Mouse (Mus musculus) adrenal gland, postnatal 10 days (tissue): ENCODE data around the gene Cmtm7. TPM values are rescaled to one million over a fixed set of nuclear protein-coding genes. Genes with fewer than 3 reads are reported as not detected.

ENCODE experiments used
- DNase-seq: peaks from one replicate; pipeline ENCODE4 v3.0.0; 2021; ENCODE audit warnings: mixed read lengths
- total RNA-seq, 2 experiments: library from RNA; stranded (reverse); gene quantifications; 2 replicates each; pipeline ENCODE4 v1.2.3; 2021

Gene Cmtm7
- total RNA-seq, 2 experiments from 2014 or later, result 32.4 to 32.9 TPM

DNA sequence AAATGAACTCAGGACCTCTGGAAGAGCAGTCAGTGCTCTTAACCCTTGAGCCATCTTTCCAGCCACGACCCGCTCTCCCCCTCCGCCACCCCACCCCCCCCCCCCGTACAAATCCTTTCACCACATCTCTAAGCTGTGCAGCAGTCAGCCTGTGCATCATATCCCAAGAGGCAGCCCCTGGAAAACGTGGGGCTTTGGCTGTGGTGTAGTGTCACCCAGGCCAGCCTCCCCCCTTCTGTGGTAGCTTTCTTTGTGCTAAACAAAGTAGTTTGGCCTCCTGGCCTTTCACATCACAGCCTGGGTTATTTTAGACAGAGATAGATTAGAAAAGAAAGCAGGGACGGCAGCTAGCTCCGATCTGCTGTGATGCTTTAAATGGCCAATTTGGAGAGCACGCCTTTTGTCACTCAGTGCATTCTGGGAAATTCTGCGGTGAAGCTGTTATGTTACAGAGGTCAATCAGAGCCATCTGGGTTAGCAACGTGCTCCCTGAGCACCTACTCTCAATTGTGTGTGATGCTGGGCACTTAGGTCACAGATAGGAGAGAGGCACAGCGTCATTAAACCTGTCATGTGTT lies 14.9 kb upstream of the Cmtm7 start:
- no peak for DNase-seq

- DNase-seq, result no peak
These were observed 12.8 kb upstream of the Cmtm7 start for GRCm38 (mm10) chr9:114794491-114794890.

- DNase-seq, result no peak
These were observed 12.2 kb upstream of the Cmtm7 start for GRCm38 (mm10) chr9:114793764-114794295.

DNA sequence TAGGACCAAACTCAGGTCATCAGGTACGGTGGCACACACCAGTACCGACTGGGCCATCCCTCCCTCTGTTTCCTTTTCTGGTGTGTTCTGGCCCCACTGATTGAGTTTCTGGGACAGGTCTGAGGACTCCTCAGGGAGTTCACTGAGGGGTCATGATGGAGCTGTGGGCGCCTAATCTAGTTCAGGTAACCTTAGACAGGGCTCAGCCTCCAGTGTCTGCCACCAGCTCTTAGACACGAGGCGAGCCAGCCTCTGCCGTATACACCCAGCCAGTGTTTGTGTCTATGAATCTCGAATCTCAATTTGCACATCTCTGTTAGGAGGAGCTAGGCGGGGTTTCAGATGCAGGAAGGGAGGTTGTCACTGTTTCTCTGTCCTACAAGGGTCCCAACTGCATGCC lies 8.3 kb upstream of the Cmtm7 start:
- no peak for DNase-seq

DNA sequence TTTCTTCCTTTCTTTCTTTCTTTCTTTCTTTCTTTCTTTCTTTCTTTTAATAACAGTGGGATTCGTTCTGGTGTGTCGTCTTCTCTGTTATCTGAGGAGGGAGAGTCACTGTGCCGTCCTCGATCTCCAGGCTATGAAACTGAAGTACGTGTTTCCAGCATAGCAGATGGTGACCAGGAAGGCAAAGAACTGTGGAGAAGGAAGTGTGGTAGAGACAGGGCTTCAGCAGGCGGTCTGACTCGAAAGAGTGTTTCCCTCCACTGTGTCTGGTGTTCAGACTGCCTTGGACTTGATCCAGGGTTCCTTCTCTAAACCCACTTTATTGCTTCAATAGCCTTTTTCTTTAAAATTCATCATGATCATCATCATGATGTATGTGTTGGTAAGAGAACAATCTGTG lies 7.9 kb upstream of the Cmtm7 start:
- no peak for DNase-seq

DNA sequence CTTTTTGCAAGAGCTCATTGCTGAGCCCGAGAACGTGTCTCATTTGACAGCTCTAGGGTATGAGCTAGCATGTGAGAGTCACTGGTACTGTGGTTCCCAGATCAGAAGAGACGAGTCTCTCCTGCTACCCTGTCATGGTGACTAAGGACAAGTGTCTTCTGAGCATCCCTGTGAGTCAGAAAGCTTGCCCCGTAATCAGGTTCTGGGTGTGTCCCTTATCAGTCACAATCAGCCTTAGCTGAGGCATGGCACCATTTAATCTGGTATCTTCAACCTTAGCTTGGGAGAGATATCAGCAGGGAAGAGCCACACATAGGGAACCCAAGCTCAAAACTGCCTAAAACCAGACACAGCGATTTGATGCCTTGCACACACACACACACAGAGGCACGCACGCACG lies 7.0 kb upstream of the Cmtm7 start:
- DNase-seq, result no peak

GRCm38 (mm10) chr9:114787716-114788115 lies 6.1 kb upstream of the Cmtm7 start:
- DNase-seq, result no peak

DNA sequence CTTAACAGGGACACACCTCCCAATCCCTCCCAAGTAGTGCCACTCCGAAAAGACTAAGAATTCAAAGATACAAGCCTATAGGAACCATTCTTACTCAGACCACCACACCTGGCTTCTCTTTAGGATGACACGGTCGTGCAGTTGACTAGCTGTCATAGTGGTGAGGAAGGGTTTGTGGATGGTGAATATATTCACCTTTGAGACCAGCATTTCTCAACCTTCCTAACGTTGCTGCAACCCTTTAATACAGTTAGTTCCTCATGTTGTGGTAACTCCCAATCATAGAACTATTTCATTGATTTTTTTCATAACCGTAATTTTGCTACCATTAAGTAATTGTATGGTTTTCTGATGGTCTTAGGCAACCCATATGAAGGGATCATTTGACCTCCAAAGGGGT lies 5.5 kb upstream of the Cmtm7 start:
- no peak for DNase-seq

DNA sequence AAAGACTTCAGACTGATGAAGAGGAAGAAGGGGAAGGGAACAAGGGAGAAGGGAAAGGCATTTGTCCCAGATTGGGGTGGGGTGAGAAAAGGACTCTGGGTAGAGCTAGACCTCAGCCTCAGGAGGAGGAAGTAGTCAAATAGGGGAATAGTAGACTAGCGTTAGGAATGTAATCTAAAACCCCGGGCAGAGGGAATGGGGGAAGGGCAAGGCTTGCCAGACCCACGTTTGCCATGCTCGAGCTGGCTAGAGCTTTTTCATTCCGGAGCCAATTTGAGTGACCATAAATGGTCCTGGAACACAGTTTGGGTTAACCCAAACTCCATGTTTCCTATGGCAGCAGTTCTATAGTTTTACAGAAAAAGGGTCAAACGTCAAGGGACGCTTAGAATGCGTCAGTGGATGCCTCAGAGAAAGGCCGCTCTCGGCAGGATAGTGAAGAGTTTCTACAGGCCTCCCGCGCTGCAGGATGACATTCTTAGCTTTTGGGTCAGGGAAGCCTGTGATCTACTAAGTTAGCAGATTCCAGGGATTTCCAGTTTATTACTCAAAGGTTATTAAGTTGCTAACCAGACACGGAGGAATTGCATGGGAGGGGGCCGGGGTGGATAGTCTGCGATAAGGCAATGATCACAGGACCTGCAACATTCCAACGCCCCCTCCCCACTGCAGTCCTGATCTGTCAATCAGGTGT lies 3.9 kb upstream of the Cmtm7 start:
- no peak for DNase-seq

DNA sequence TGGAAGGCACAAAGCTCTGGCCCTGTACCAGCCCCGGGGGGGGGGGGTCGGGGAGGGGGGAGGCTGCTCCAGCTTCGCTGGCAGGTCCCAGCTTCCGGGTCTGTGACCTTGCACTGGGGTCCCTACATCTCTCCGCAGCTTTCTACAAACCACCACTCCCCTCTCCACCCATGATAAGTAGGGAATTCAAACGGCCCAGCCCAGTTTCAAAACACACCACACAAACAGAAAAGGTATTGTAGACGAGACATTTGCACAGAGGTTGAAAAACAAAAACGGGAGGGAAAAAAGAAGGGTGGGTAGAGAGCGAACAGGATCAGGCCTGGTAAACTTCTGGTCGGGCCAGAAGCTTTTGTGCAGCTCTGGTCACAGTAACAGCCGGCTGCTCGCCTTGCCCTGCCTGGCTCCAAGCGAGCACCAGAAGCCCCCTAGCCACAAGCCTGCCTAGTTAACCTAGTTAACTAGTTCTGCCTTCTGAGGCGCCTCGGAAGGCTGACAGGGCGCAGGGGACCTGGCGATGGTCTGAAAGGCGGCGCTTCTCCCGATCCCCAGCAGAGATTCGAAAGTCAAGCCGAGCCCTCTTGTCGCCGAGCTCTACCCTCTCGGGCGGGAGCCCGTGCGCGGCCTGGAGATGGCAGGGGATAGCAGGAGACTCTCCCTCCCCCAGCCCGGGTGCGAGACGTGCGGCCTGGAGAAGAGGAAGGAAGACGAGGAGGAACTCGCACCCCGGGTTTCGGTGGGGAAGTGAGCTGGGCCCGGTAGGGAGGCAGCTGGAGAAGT lies 720 bp downstream of the Cmtm7 start:
- peak; percentile 72 for DNase-seq

- DNase-seq, result peak; percentile 38
These were observed 1.5 kb downstream of the Cmtm7 start for GRCm38 (mm10) chr9:114779984-114780745.

DNA sequence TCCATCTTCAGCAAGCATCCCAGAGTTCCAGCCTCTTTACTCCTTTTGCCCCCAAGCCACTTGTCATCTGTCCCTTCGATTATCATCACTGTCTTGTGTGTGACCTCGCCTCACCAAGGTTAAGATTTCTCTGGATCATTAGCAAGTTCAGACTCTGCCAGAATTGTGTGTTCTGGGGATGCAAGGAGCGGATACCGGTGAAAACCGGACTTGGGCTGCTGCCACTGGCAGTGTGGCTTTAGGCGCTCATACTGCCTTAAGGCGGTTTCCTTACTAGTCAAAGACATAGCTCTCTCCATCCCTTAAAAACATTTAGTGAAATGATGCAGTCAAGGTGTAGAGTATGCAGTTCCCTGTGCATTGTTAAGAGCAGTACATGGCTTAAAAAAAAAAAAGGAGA lies 2.8 kb downstream of the Cmtm7 start:
- no peak for DNase-seq

DNA sequence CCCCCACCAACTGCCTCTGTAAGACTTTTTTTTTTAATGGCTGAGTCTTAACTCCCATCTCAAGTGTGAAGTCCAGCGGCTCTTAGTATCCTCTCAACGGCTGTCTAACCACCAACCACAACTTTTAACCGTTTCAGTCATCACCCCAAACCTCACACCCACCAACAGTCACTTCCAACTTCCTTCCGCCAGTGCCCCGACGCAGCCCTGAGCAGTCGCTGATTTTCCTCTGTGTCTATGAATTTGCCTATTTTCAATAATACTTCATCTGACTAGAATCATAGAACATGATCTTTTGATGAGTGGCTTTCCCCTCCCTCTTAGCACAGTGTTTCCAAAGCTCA lies 3.6 kb downstream of the Cmtm7 start:
- DNase-seq, result no peak

DNA sequence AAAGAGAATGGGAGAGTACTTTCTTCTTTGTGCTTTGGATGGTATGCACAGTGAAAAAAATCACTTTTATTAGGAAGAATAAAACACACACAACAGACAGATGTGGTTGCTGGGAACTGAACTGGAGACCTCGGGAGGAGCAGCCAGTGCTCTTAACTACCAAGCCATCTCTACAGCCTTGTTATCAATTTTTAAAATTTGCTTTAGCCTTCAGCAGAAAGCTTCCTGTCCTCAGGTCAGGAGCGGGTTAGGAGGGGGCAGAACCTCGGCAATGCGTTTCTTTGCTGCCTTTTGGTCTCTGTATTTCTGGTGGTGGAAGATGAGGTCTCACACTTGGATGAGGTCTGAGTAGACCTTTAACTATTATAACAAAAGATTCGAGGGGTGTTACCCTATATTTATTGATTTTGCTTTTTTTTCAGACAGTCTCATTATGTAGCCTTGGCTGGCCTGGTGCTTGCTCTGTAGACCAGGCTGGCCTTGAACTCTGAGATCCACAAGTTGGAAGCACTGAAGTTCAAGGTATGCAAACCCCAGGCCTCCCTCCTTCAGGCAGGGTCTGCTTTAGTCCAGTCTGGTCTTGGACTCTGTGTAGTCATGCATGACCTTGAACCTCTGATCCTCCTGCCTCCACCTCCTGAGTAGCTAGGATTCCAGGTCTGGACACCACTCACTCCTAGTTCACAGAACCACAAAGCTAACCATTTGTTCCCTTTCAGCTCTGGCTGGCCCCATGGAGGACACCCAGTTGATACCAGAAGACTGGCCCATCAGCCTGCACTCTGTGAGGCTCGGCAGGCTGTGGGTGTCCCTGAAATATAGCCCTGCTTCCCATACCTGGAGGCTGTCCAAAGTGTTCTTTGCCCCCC lies 4.2 kb downstream of the Cmtm7 start:
- no peak for DNase-seq

DNA sequence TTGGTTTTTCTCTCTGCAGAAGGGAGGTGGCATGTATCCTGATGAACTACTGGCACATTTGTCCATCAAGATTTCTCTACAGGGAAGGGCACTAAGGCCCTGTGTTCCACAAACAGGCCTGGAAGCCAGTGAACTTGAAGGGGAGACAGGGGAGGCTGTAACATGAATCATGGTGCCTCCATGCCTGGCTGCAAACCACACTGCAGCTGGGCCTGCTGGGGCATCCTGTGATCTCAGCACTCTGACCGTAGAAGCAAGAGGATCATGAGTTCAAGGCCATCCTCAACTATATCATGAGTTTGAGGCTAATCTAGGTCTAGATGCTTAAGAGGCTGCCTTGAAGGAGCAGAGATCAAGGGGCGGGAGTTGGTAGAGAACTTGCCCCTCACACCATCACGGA lies 5.3 kb downstream of the Cmtm7 start:
- no peak for DNase-seq

DNA sequence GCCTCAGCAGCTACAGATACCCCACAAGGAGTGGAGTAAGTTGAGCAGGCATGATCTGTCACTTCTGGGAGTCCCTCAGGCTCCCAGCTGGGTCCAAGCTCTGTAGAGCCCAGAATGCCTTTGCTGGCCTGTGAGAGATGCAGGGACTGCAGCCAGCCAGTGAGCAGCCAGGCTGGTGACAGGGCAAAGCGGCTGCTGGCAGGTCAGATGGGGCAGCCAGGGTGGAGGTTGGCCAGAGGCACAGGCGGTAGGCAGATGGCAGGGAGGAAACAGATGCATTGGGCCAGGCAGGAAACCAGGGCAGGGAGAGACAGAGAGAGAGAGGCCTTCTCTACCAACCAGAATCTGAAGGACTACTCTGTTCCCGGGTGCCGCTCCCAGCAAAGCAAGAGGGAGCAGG lies 6.4 kb downstream of the Cmtm7 start:
- peak; percentile 46 for DNase-seq

GRCm38 (mm10) chr9:114774629-114775028 lies 7.0 kb downstream of the Cmtm7 start:
- no peak for DNase-seq

DNA sequence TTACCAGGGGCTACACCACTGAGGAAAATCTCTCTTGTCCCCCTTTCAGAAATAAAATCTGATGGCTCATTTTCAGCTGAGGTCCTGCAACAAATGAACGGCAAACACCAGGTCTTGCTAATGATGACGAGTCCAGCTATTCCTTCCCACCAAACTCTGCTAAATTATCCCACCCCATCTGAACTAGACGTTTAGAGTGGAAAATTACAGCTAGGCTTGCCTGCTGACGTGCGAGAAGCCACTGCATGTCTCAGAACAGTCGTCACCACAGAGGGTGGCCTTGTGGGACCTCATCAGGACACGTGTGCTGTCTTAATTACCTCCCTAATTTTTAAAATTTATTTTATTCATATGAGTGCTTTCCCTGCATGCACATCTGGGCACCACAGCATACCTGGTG lies 10.1 kb downstream of the Cmtm7 start:
- no peak for DNase-seq

GRCm38 (mm10) chr9:114770224-114770623 lies 11.4 kb downstream of the Cmtm7 start:
- no peak for DNase-seq

DNA sequence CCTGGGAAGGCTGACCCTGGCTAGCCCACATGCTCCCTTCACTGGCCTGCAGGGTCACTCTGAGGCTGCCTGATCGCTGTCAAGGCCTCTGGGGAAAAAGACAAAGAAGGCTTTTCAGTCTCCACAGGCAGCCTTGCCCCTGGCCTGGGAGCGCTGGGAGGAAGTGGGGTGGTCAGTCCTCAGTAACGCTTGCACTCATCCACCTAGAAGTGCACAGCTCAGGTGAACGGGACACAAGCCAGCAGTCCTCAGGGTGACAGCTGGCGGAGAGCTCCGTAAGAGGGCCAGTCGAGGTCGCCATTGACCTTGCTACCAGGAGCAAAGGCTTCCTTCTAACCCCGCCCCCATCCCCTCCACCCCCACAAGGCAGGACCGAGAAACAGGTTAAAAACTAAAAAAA lies 13.6 kb downstream of the Cmtm7 start:
- no peak for DNase-seq

GRCm38 (mm10) chr9:114767507-114767906 lies 14.1 kb downstream of the Cmtm7 start:
- DNase-seq, result no peak

DNA sequence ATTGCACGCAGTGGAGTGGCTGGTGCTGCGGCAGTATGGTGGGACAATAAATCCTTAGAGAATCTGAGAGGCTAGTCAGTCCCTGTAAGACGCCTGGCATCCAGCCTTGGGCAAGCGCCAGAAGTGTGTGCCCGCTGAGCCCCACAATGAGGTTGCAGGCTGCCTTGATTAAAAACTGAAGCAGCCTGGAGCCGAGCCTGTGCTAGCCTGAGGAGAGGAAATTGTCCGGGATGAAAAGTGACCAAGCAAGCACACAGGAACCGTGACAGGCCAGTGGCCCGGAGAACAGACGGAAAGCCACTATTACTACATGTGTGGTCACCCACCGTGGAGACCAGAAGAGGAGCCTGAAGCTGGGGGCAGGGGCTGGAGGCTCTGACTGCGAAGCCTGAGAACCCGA lies 14.6 kb downstream of the Cmtm7 start:
- peak; percentile 76 for DNase-seq
